Mouse (Mus musculus): Measurements from ENCODE around the gene Dnajc25.

Gene Dnajc25

DNA sequence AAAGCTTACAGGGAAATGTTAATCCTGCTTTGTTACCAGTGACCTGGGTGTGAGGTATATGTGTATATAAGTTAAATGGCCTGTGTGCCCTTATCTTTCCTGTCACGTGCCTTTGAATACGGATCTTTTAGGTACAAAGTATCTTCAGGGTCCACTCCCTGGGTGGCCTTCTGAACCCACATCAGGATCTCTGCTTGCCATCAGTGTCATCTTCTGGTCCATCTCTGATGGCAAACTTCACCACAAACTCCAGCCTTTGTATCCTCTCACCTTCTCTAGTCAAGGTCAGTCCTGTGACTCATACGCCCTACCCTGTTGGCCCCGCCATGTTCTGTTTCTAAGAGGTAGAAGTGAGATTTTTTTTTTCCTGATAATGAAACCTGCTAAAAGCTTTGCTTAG lies at the start of gene Dnajc25:
Gene Dnajc25 (plus strand): TSS at position 301 of the 400 bp plus-strand sequence.
- no peak for DNase-seq

GRCm38 (mm10) chr4:58948391-58948790 lies 46.5 kb upstream of the Dnajc25 start:
- no peak for DNase-seq

DNA sequence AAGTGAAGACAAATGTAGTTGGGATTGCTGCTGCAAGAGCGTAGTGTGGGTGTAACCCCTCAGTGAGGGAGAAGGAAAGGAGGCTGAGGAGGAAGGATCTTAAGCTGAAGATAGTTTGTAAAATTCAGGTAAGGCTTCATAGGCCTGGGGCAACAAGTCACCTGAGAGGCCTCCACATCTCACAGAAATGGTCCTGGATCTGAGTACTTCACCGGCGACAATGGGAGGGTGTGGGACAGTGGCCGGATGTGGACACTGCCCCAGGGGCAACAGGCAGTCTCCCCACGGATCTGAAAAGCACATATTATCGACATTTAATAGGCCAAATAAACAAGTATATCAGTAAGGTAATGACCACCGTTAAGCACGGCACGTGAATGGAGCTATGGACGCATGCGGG lies 42.2 kb upstream of the Dnajc25 start:
- no peak for DNase-seq

- DNase-seq, result no peak
These were observed 33.1 kb upstream of the Dnajc25 start for GRCm38 (mm10) chr4:58961719-58962118.

DNA sequence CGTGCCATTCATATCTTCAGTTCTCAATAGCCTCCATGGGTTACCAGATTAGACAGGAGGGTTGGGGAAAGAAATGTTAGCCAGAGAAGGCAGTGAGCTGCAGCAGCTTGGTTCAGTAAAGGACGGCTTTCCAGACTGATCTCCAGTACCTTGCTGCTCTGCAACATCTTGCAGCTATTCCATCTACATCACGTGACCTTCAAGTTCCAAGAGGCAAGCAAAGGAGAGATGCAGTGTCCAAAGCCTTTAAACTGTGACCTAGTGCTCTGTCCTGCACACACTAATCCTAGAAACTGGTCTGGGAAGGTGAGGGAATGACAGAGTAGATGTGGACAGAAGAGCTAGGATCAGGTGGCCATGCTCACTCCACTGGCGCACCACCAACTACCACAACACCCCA lies 31.6 kb upstream of the Dnajc25 start:
- no peak for DNase-seq

DNA sequence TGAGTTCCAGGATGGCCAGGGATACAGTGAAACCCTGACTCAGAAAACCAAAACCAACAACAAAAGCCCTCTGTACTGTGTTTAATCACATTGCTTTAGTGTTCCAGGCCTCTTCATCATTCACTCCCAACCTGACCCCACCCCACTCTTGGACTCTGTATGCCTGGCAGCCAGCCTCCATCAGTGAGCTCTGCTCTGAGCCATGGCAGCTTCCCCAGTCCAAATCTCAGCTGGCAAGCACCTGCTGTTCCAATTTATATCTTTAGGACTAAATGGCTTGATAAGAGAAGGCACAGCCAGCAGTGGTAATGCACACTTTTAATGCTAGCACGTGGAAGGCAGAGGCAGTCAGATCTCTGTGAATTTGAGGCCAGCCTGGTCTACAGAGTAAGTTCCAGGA lies 29.7 kb upstream of the Dnajc25 start:
- no peak for DNase-seq

GRCm38 (mm10) chr4:58970678-58971077 lies 24.2 kb upstream of the Dnajc25 start:
- DNase-seq, result no peak

DNA sequence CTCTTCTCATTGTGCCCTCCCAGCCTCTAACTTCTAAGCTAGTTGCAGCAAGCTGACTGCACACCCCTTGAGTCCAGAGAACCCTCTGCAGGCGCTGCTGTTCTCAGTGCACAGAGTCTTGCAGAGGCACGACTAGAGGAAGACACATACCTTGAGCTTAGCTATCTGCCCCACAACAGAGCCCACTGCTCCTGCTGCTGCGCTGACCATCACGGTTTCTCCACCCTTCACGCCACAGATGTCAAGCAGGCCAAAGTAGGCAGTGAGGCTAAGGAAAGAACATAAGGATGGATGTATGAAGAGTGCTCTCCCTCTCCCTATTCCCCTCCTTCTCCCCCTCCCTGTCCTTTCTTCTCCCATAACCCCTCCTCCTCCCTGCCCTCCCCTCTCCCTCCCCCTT lies 19.2 kb upstream of the Dnajc25 start:
- no peak for DNase-seq

GRCm38 (mm10) chr4:58981421-58981820 lies 13.4 kb upstream of the Dnajc25 start:
- DNase-seq, result no peak

DNA sequence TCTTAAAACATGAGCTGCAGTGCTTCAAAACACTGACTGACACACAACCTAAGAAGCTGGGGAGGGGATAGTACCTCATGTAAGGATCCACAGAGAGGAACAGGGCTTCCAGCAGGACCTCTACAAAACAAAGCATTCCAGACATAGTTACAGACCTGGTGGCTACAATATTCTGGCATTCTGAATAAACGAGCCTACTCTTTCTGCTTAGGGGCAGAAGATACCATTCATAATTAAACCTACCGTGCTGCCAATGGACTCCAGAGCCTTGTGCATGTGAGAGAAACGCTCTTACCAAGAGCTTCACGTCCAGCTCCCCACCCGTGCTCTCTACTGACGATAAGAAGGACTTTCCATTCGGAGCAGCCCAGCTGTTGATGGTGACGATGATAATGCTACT lies 12.1 kb upstream of the Dnajc25 start:
- DNase-seq, result no peak

DNA sequence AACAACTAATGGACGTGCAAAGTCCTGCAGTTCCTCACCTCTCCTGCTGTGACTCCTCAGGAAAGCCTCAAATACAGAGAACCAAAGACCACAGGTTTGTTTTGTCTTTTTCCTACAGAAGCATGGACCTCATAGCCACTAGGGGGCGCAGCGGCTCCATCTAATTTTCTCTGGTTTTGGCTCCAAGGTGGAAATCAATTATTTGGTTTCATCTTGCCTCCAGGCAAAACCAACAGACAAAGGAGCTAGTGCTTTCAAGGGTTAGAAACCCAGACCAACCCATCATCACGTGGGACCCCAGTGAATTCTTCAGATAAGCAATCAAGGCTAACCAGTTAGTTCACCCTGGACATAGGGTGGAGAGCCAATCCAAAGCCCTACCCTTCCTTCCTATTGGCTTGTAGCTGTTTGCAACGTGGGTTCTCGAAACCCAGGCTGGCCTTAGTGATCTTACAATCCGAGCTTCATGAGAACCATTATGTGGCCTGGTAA lies 9.7 kb upstream of the Dnajc25 start:
- DNase-seq, result peak; percentile 75 to 91

DNA sequence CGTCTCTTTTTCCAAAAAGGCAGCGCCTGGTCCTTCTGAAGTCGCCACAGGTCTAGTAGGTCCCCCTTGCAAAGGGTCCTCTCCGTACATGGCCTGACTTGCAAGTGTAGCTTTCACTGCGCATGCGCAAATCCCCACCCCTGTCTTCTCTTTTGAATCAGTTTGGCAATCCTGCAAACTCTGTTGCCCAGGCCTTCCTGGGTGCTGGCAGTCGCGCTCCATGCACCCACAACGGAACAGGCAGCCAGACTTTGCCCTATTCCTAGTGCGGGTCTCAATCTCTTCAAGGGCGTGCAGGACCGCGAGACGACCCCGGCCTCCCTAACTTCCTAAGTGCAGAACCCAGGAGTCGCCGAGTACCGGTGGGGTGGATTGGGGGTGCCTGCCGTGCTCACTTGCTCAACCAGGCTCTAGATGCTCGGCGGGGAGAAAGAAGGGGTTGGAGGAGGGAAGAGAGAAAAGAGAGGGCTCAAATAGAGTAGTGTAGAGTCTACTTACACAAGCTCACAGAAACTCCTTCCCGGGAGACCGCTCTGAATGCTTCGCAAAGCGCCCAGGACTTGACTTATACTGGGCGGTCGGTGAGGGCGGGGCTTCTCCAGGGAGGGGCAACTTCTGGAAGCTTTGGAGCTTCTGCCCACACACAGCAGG lies 8.2 kb upstream of the Dnajc25 start, which contains the start of gene Ptgr1:
Gene Ptgr1 (minus strand): TSS at position 580 of the 651 bp plus-strand sequence.
- DNase-seq, result peak; percentile 92 to 93

DNA sequence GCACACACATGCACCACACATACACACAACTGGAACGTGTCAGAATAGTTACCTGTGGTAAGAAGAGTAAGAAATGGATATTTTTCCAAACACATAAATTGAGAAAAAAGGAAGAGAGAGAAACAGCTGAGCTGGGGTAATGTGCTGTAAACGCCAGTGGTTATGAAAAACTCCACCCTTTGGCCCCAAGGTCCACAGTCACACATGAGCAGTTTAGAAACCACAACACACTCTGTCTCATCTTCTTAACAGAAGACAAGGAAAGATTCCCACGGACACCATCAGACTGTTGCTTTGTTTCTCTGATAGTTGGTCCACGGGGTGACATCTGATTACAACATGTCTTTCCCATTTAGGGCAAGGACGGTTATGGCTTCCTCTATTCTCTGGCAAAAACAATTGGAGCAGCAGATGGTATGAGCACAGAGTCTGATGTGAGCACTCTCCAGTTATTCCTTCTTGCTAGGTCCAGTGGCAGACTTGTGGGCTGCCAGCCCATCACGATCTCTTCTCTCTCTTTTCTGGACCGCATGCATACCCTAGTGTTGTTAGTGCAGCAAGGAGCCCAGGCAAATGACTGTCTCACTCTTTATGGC lies 5.5 kb upstream of the Dnajc25 start:
- DNase-seq, result peak; percentile 66 to 70

DNA sequence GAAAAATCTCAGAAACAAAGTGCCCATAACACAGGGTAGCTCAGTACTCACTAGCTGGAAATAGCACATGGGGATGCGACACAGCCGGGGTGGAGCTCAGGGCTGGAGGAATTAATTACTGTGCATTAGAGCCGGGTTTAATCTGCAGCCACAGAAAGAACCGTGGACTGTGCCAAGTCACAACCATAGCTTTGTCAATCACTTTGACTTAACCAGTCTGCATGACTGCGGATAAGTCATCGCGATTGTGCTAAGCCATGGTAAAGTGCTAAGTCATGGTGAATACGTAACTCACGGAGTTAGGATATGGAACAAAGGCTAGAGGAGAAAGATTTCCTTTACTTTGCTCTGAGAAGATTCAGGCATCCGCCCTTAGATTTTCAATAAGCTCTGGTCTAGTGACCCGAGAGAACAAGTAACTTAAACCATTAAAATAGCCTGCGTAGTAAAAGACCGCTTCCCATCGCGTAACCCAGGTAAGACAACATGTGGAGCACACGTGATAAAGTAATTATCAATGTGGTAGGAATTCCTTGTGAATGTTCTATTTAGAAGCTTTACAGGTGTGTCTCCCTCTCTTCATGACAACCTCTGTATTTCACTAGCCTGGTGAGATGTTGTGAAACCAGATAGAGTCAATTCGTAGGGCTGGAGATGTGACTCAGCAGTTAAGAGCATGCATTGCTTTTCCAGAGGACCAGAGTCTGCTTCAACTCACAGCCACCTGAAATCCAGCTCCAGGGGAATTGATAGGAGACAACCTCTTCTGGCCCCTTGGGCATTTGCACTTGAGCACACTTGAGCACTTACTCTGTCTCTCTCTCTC lies 4.0 kb upstream of the Dnajc25 start:
- no peak for DNase-seq

- no peak for DNase-seq
These were observed 2.7 kb upstream of the Dnajc25 start for GRCm38 (mm10) chr4:58992195-58992594.

GRCm38 (mm10) chr4:58995251-58995693 lies 410 bp downstream of the Dnajc25 start:
- DNase-seq, result no peak

- DNase-seq, result peak; percentile 59 to 75
These were observed 2.2 kb downstream of the Dnajc25 start for GRCm38 (mm10) chr4:58997081-58997480.

GRCm38 (mm10) chr4:58998688-58999087 lies 3.8 kb downstream of the Dnajc25 start:
- no peak for DNase-seq

DNA sequence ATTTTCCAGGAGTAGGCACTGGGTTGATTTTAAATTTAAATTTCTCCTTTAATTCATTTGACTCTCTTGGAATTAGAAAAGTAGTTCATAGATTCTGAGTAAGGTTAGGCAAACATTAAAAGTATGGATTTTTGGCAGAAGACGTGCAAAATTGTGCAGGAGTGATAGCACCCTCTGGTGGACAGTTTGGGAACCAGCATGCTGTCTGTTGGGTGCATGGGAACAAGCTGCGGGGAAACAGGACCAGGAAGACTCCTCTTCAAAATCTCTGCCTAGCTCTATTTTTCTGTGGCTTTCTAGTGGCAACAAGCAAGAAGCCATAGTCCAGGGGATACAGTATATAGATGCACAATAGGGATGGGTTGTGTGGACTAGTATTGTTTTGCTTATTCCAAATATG lies 4.8 kb downstream of the Dnajc25 start:
- peak; percentile 72 to 86 for DNase-seq

DNA sequence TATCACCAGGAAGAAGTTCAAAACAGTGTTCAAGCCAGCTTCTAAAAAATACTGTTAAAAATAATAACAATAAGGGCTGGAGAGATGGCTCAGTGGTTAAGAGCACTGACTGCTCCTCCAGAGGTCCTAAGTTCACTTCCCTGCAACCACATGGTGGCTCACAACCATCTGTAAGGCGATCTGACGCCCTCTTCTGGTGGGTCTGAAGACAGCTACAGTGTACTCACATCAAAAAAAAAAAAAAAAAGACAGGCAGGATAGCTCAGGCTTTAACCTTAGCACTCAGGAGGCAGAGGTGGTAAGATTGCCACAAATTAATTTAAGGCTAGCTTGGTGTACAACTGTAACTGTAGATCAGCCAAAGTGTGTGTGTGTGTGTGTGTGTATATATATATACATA lies 5.8 kb downstream of the Dnajc25 start:
- DNase-seq, result peak; percentile 45 to 73

DNA sequence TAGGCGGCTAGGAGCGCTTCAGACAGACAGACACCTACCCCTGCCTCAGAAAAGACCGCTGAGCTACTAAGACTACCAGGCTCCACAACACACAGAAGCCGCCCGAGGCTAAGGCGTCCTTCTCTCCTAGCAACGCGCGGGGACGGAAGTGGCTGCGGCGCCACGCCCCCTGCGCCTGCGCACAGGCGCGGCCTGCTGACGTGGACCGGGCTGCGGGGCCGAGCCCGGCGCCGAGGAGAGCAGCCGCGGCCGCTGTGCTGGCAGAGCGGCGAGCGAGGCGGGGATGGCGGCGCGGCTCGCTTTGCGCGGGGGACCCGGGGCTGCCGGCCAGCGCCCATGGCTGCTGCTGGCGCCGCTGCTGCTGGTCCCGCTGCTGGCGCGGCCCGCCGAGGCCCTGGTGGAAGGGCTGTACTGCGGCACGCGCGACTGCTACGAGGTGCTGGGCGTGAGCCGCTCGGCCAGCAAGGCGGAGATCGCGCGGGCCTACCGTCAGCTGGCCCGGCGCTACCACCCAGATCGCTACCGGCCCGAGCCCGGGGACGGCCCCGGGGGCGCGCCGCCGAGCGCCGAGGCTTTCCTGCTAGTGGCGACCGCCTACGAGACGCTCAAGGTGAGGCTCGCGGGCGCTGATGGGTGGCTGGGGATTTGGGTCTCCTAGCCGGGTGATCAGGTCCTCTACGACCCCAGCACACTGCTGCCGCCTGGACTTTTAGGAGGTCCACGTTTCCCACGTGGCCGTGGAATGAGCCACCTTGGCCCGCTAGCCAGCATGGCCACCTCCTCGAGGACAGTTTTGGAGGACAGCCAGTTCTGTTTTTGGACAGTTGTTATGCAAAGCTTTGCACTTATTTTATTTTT lies 8.3 kb downstream of the Dnajc25 start, which contains the start of gene Gm20503:
Gene Gm20503 (plus strand): TSS at position 263 of the 858 bp plus-strand sequence.
- peak; percentile 93 to 96 for DNase-seq

- peak; percentile 30 to 55 for DNase-seq
These were observed 8.9 kb downstream of the Dnajc25 start for GRCm38 (mm10) chr4:59003806-59004200.
